Comparison of ENCODE assay signal across 9 mouse cellular contexts in the genomic region with DNA sequence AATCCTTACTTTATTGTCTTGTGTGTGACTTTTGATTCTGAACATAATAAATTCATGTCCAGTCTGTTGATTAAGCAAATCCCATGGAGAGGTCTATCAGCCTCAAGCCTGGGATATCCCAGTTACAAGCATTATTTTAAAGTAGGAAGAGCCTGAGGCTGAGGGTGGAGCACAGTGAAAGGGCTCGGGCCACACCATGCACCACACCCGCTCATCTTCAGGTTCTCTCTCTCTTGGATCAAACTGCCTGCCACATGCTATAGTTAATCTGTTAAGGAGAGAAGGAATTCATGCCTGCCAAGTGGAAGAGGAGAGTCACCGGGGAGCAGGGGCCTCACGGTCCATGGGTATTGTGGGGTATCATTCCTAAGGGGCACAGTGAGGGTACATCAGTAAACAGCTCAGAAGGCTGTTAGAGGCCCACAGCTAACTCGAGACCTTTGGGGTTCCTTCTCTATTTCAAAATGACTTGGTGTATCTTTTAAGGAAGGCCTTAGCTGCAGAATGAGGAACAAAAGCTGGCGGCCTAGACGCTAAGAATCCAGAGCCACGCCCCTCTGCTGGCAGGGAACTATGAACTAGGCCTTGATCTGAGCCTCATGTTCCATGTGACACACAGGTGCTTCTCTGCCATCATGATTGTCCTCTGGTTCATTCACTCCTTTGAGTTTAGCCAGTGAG. TPM values are rescaled to one million over a fixed set of nuclear protein-coding genes. Genes with fewer than 3 reads are reported as not detected.
DNase-seq lines count a peak whose midpoint lies in the region; ATAC-seq and TF ChIP-seq lines count a peak whose summit lies in the region.
"Had no signal": no experiment of that assay in that cellular context is flagged by ENCODE, and none has a peak within 500 bp of the region (broad histone marks: within the 10 kb centered on the region; RNA-seq: fewer than 3 reads in every experiment).

No protein-coding gene starts in this region.

- H3K4me1 ChIP-seq in bone marrow macrophage, adult 2 months (ENCODE audit: control insufficient read depth, insufficient read depth, low read length), result peaks cover 54% of the 10 kb centered on the region
- H3K4me1 ChIP-seq in liver, embryonic 15.5 days (replicated peaks), result peaks cover 27% of the 10 kb centered on the region
- H3K4me1 ChIP-seq in midbrain, embryonic 11.5 days (ENCODE audit: control insufficient read depth, insufficient read depth, low read length), result peaks cover 3% of the 10 kb centered on the region

- TF ChIP-seq CTCF in bone marrow macrophage, adult 2 months (IDR thresholded peaks at IDR 0.05; ENCODE audit: low read depth, low read length), result no peak

- H3K36me3 ChIP-seq in liver, embryonic 15.5 days (replicated peaks), result peaks cover 9% of the 10 kb centered on the region; the same call in 1 of the 2 replicates
- H3K36me3 ChIP-seq in splenic B cell, adult 2 months (ENCODE audit: control insufficient read depth, insufficient read depth, low read length, poor library complexity, severe bottlenecking), result peaks cover 5% of the 10 kb centered on the region; the same call in 1 of the 2 replicates
- H3K36me3 ChIP-seq in midbrain, embryonic 11.5 days (ENCODE audit: control insufficient read depth, insufficient read depth, low read length), result no peaks in the 10 kb centered on the region
- H3K36me3 ChIP-seq: neural tube, embryonic 13.5 days had no signal

- H3K27me3 ChIP-seq in liver, embryonic 15.5 days, result no peaks in the 10 kb centered on the region
- no peaks in the 10 kb centered on the region for H3K27me3 ChIP-seq in splenic B cell, adult 2 months (ENCODE audit: control insufficient read depth, insufficient read depth, low read length, poor library complexity, severe bottlenecking)
- H3K27me3 ChIP-seq in midbrain, embryonic 11.5 days (ENCODE audit: control insufficient read depth, insufficient read depth, low read length), result no peaks in the 10 kb centered on the region
- H3K27me3 ChIP-seq: neural tube, embryonic 13.5 days had no signal

- peak; percentile 34; the same call in 1 of the 2 replicates for ATAC-seq in liver, embryonic 15.5 days (ENCODE audit: insufficient read depth)
- no peak for ATAC-seq in midbrain, embryonic 11.5 days (ENCODE audit: low FRiP score)

- no peak overlapping the region for H3K4me2 ChIP-seq in liver, embryonic 15.5 days
- no peak overlapping the region for H3K4me2 ChIP-seq in midbrain, embryonic 11.5 days
- H3K4me2 ChIP-seq: neural tube, embryonic 13.5 days had no signal

- peak; percentile 55 for DNase-seq in layer of hippocampus, adult 11-12 months (ENCODE audit: low spot score)
- no peak for DNase-seq in layer of hippocampus, adult 18-20 months (ENCODE audit: low spot score in 2 of 2)
- DNase-seq in splenic B cell, adult 2 months (ENCODE audit: low read depth, low spot score), result peak; percentile 93
- DNase-seq in midbrain, embryonic 11.5 days (ENCODE audit: low spot score, missing footprints), result no peak
- no peak for DNase-seq in layer of hippocampus, adult 9-10 months (ENCODE audit: low spot score)
- DNase-seq in yolk sac, embryonic 10.5 days (ENCODE audit: low spot score), result no peak

- no peak overlapping the region for H3K4me3 ChIP-seq in bone marrow macrophage, adult 2 months (ENCODE audit: insufficient read depth, low read length)
- no peak overlapping the region for H3K4me3 ChIP-seq in liver, embryonic 15.5 days (replicated peaks)
- H3K4me3 ChIP-seq in midbrain, embryonic 11.5 days (ENCODE audit: low read depth, low read length), result no peak overlapping the region
- H3K4me3 ChIP-seq: neural tube, embryonic 13.5 days had no signal

- no peaks in the 10 kb centered on the region for H3K9me3 ChIP-seq in liver, embryonic 15.5 days (replicated peaks)
- H3K9me3 ChIP-seq in midbrain, embryonic 11.5 days (ENCODE audit: control insufficient read depth, low read length), result peaks cover 4% of the 10 kb centered on the region; the same call in 1 of the 2 replicates
- H3K9me3 ChIP-seq: neural tube, embryonic 13.5 days had no signal

- peak overlapping the region; percentile 94 for H3K27ac ChIP-seq in bone marrow macrophage, adult 2 months (ENCODE audit: insufficient read depth, low read depth, low read length)
- H3K27ac ChIP-seq in liver, embryonic 15.5 days (replicated peaks), result peak overlapping the region; percentile 75
- no peak overlapping the region for H3K27ac ChIP-seq in midbrain, embryonic 11.5 days (ENCODE audit: low read depth, low read length)
- H3K27ac ChIP-seq: neural tube, embryonic 13.5 days had no signal

- 29% methylated on average over 8 of the region's 8 CpGs for WGBS in liver, embryonic 15.5 days (ENCODE audit: insufficient replicate concordance)
- 72% methylated on average over 8 of the region's 8 CpGs for WGBS in midbrain, embryonic 11.5 days

- no peak for TF ChIP-seq POLR2A in bone marrow macrophage, adult 2 months (IDR thresholded peaks at IDR 0.05; ENCODE audit: borderline replicate concordance, low read depth, low read length)

- H3K9ac ChIP-seq in liver, embryonic 15.5 days, result no peak overlapping the region
- no peak overlapping the region for H3K9ac ChIP-seq in midbrain, embryonic 11.5 days (ENCODE audit: low read length)
- H3K9ac ChIP-seq: neural tube, embryonic 13.5 days had no signal

RNA-seq across cellular contexts. Expression of gene Inpp5d, which starts 39.0 kb away (rescaled TPM):
- 10 to 100 TPM; 13.6 to 16.8 TPM for total RNA-seq in layer of hippocampus, adult 18-20 months (2021)
- 174 and 202 TPM in 2 replicates for polyA plus RNA-seq in bone marrow macrophage, adult 2 months (2012; ENCODE audit: insufficient read depth, insufficient read length, missing spikeins)
- 10.9 and 13.4 TPM in 2 replicates for polyA plus RNA-seq in liver, embryonic 15.5 days (2015; fragmentation: Nextera tagmentation; extraction: Ambion mirVana)
- polyA plus RNA-seq in midbrain, embryonic 11.5 days (2014; fragmentation: Nextera tagmentation; extraction: Ambion mirVana), result 2.8 and 4.8 TPM in 2 replicates

Comparison
In these comparisons a context has a peak if more than half of its experiments do, and no peak if none do; other contexts are left out.
1. DNase-seq: peak in layer of hippocampus, adult 11-12 months (single experiment) and splenic B cell, adult 2 months (single experiment); none in layer of hippocampus, adult 18-20 months (0 of 2), midbrain, embryonic 11.5 days (single experiment), layer of hippocampus, adult 9-10 months (single experiment) and yolk sac, embryonic 10.5 days (single experiment).
2. RNA of gene Inpp5d, which starts 39.0 kb away (polyA plus RNA-seq): 174 to 202 TPM in bone marrow macrophage, adult 2 months; 10.9 to 13.4 TPM in liver, embryonic 15.5 days and 2.8 to 4.8 TPM in midbrain, embryonic 11.5 days; every median in the first group is over 10 times any median in the second.